Mouse (Mus musculus) G1E (cell line): ENCODE results near the gene Rhbdf2.

Source experiments
- CTCF ChIP-seq: IDR thresholded peaks from 2 replicates; pipeline ENCODE4 v1.5.1; 2012; ENCODE audit warnings: low read depth, low read length, inconsistent platforms, mixed read lengths
- GATA1 ChIP-seq: IDR thresholded peaks from 2 replicates; pipeline ENCODE4 v1.6.1; 2012; ENCODE audit warnings: borderline replicate concordance, low read length, inconsistent platforms, mixed read lengths
- TAL1 ChIP-seq: conservative IDR thresholded peaks from 2 replicates; pipeline ENCODE4 v1.6.1; 2012; ENCODE audit warnings: low read depth, low read length, inconsistent platforms, mixed read lengths

GRCm38 (mm10) chr11:116646771-116647170 is 20.0 kb upstream of the Rhbdf2 start:
- TF ChIP-seq CTCF (no peak), GATA1 (no peak), TAL1 (no peak)
